Mouse (Mus musculus) MEL (cell line): ENCODE measurements at regions not wholly inside any gene's neighbourhood (a gene's known extent, or its start where the extent isn't known, plus 50 kb on each side); places are given as distances from the start of the nearest gene placed in this dataset.

Experiments
- DNase-seq: peaks from one replicate; pipeline ENCODE4 v3.0.0; 2011; ENCODE audit warnings: low read depth, low spot score
- H3K27ac ChIP-seq: 2 replicates; pipeline ENCODE4 v1.5.1; 2012; ENCODE audit warnings: low read depth, mild to moderate bottlenecking, control low read depth, low read length, moderate library complexity; ENCODE audit not compliant: control insufficient read depth
- H3K27me3 ChIP-seq, 2 experiments: fragments of 150-350 bp in 1 of 2; sonication (generic) in 1 of 2; 2 replicates each; pipeline ENCODE4 v1.6.1; 2012; ENCODE audit warnings: low read length in 2 of 2, mild to moderate bottlenecking in 2 of 2, improper control_type of control experiment in 1 of 2, moderate library complexity in 1 of 2; ENCODE audit not compliant: insufficient read depth in 2 of 2, control insufficient read depth in 1 of 2
- H3K36me3 ChIP-seq, 2 experiments: 2 replicates each; pipeline ENCODE4 v1.6.1; 2012 to 2014; ENCODE audit warnings: low read length in 2 of 2, improper control_type of control experiment in 1 of 2, inconsistent platforms in 1 of 2, mild to moderate bottlenecking in 1 of 2; ENCODE audit not compliant: insufficient read depth in 2 of 2, control insufficient read depth in 1 of 2
- H3K4me1 ChIP-seq, 2 experiments: fragments of 150-350 bp in 1 of 2; sonication (generic) in 1 of 2; 2 replicates each; pipeline ENCODE4 v1.6.1; 2012; ENCODE audit warnings: low read length in 2 of 2, improper control_type of control experiment in 1 of 2, mild to moderate bottlenecking in 1 of 2; ENCODE audit not compliant: insufficient read depth in 2 of 2, control insufficient read depth in 1 of 2
- H3K4me3 ChIP-seq, 2 experiments: fragments of 150-350 bp in 1 of 2; sonication (generic) in 1 of 2; 2 replicates each; pipeline ENCODE4 v1.5.1; 2012; ENCODE audit warnings: low read depth in 2 of 2, low read length in 2 of 2, mild to moderate bottlenecking in 2 of 2, moderate library complexity in 2 of 2, control low read depth in 1 of 2, improper control_type of control experiment in 1 of 2; ENCODE audit not compliant: control insufficient read depth in 1 of 2, insufficient read depth in 1 of 2
- H3K79me2 ChIP-seq: 2 replicates; pipeline ENCODE4 v1.6.1; 2012; ENCODE audit warnings: mild to moderate bottlenecking, low read length, moderate library complexity; ENCODE audit not compliant: control insufficient read depth, poor library complexity, insufficient read depth
- H3K9ac ChIP-seq: 2 replicates; pipeline ENCODE4 v1.6.1; 2012; ENCODE audit warnings: low read depth, mild to moderate bottlenecking, control low read depth, low read length, moderate library complexity; ENCODE audit not compliant: control insufficient read depth, poor library complexity, severe bottlenecking
- H3K9me3 ChIP-seq: fragments of 150-350 bp; sonication (generic); replicated peaks from 2 replicates; pipeline ENCODE4 v1.6.1; 2012; ENCODE audit warnings: mild to moderate bottlenecking, low read length, improper control_type of control experiment, moderate library complexity; ENCODE audit not compliant: insufficient read depth
- CHD2 ChIP-seq: IDR thresholded peaks from 2 replicates; pipeline ENCODE4 v1.6.1; 2011; ENCODE audit warnings: low read length, improper control_type of control experiment
- CTCF ChIP-seq, 3 experiments: IDR thresholded peaks in 2 of 3; conservative IDR thresholded peaks in 1 of 3; 2 replicates each; pipeline ENCODE4 v1.5.1; 2011 to 2012; ENCODE audit warnings: low read length in 3 of 3, low read depth in 2 of 3, mild to moderate bottlenecking in 2 of 3, improper control_type of control experiment in 1 of 3, inconsistent platforms in 1 of 3, mixed read lengths in 1 of 3, moderate library complexity in 1 of 3; ENCODE audit not compliant: control insufficient read depth in 1 of 3, insufficient read depth in 1 of 3, poor library complexity in 1 of 3, severe bottlenecking in 1 of 3
- E2F4 ChIP-seq: IDR thresholded peaks from 2 replicates; pipeline ENCODE4 v1.6.1; 2011; ENCODE audit warnings: low read depth, low read length, improper control_type of control experiment, borderline replicate concordance
- ELF1 ChIP-seq: IDR thresholded peaks from 2 replicates; pipeline ENCODE4 v1.6.1; 2014; ENCODE audit warnings: low read depth, mild to moderate bottlenecking, inconsistent platforms, low read length, improper control_type of control experiment, moderate library complexity
- ETS1 ChIP-seq: IDR thresholded peaks from 2 replicates; pipeline ENCODE4 v1.6.1; 2012; ENCODE audit warnings: low read depth, mild to moderate bottlenecking, inconsistent platforms, low read length, improper control_type of control experiment, moderate library complexity
- GABPA ChIP-seq: IDR thresholded peaks from 2 replicates; pipeline ENCODE4 v1.6.1; 2012; ENCODE audit warnings: low read depth, mild to moderate bottlenecking, inconsistent platforms, low read length, improper control_type of control experiment, moderate library complexity
- MAFK ChIP-seq: IDR thresholded peaks from 2 replicates; pipeline ENCODE4 v1.6.1; 2011; ENCODE audit warnings: low read depth, mild to moderate bottlenecking, low read length, improper control_type of control experiment, borderline replicate concordance
- MAZ ChIP-seq: IDR thresholded peaks from 2 replicates; pipeline ENCODE4 v1.6.1; 2012; ENCODE audit warnings: low read depth, mild to moderate bottlenecking, inconsistent platforms, low read length, improper control_type of control experiment
- MEF2A ChIP-seq: IDR thresholded peaks from 2 replicates; pipeline ENCODE4 v1.6.1; 2014; ENCODE audit warnings: low read depth, mild to moderate bottlenecking, inconsistent platforms, low read length, improper control_type of control experiment; ENCODE audit not compliant: poor library complexity, insufficient replicate concordance, severe bottlenecking; ENCODE audit errors: extremely low read depth
- MYC ChIP-seq: IDR thresholded peaks from 2 replicates; pipeline ENCODE4 v1.6.1; 2011; ENCODE audit warnings: low read depth, mild to moderate bottlenecking, low read length, improper control_type of control experiment, moderate library complexity
- NRF1 ChIP-seq: IDR thresholded peaks from 2 replicates; pipeline ENCODE4 v1.6.1; 2014; ENCODE audit warnings: low read depth, mild to moderate bottlenecking, inconsistent platforms, low read length, improper control_type of control experiment, moderate library complexity; ENCODE audit not compliant: poor library complexity, insufficient read depth, severe bottlenecking
- POLR2AphosphoS2 ChIP-seq: IDR thresholded peaks from 2 replicates; pipeline ENCODE4 v1.6.1; 2011; ENCODE audit warnings: low read length, improper control_type of control experiment
- RCOR1 ChIP-seq: IDR thresholded peaks from 2 replicates; pipeline ENCODE4 v1.6.1; 2012; ENCODE audit warnings: low read depth, mild to moderate bottlenecking, inconsistent platforms, low read length, improper control_type of control experiment
- USF2 ChIP-seq, 2 experiments: IDR thresholded peaks; 2 replicates each; pipeline ENCODE4 v1.6.1; 2011 to 2012; ENCODE audit warnings: improper control_type of control experiment in 2 of 2, low read length in 2 of 2, borderline replicate concordance in 1 of 2, inconsistent platforms in 1 of 2, low read depth in 1 of 2, mild to moderate bottlenecking in 1 of 2; ENCODE audit not compliant: insufficient read depth in 1 of 2
- ZC3H11A ChIP-seq: IDR thresholded peaks from 2 replicates; pipeline ENCODE4 v1.6.1; 2012; ENCODE audit warnings: low read depth, mild to moderate bottlenecking, inconsistent platforms, low read length, improper control_type of control experiment
- ZMIZ1 ChIP-seq: IDR thresholded peaks from 2 replicates; pipeline ENCODE4 v1.6.1; 2012; ENCODE audit warnings: low read depth, mild to moderate bottlenecking, inconsistent platforms, low read length, improper control_type of control experiment, moderate library complexity
- ZNF384 ChIP-seq: IDR thresholded peaks from 2 replicates; pipeline ENCODE4 v1.6.1; 2012; ENCODE audit warnings: low read depth, mild to moderate bottlenecking, inconsistent platforms, low read length, improper control_type of control experiment

GRCm38 (mm10) chr1:119335171-119335570, 86.9 kb downstream of the Inhbb start:
- no peak overlapping the region for H3K9ac ChIP-seq
- H3K36me3 ChIP-seq: no peaks in the 10 kb centered on the region
- H3K4me3 ChIP-seq: no peak overlapping the region
- H3K27ac ChIP-seq: no peak overlapping the region
- no peak for TF ChIP-seq GABPA
- TF ChIP-seq ZMIZ1: no peak
- TF ChIP-seq CTCF (IDR thresholded peaks at IDR 0.05 in 2 of 3, conservative IDR thresholded peaks at IDR 0.05 in 1 of 3; ENCODE audit: control insufficient read depth in 1 of 3, insufficient read depth in 1 of 3, low read depth in 2 of 3, low read length in 3 of 3, poor library complexity in 1 of 3, severe bottlenecking in 1 of 3): no peak
- no peak for TF ChIP-seq NRF1
- TF ChIP-seq ZC3H11A: no peak
- TF ChIP-seq MYC: no peak
- TF ChIP-seq RCOR1: no peak
- no peak for TF ChIP-seq USF2 (IDR thresholded peaks at IDR 0.05; ENCODE audit: borderline replicate concordance in 1 of 2, insufficient read depth in 1 of 2, low read depth in 1 of 2, low read length in 2 of 2)
- no peak for TF ChIP-seq POLR2AphosphoS2
- no peak for TF ChIP-seq ETS1
- no peak for TF ChIP-seq MEF2A
- TF ChIP-seq ELF1: no peak
- no peak for TF ChIP-seq ZNF384
- TF ChIP-seq CHD2: no peak
- no peak for TF ChIP-seq MAFK
- DNase-seq: no peak
- H3K79me2 ChIP-seq: no peaks in the 10 kb centered on the region
- no peaks in the 10 kb centered on the region for H3K4me1 ChIP-seq
- H3K9me3 ChIP-seq: no peaks in the 10 kb centered on the region
- H3K27me3 ChIP-seq: no peaks in the 10 kb centered on the region

GRCm38 (mm10) chr1:119330751-119331326, 91.2 kb downstream of the Inhbb start:
- Histone ChIP-seq H3K27ac (no peak overlapping the region), H3K4me3 (no peak overlapping the region), H3K9me3 (no peaks in the 10 kb centered on the region), H3K36me3 (no peaks in the 10 kb centered on the region), H3K9ac (no peak overlapping the region), H3K27me3 (no peaks in the 10 kb centered on the region), H3K4me1 (no peaks in the 10 kb centered on the region), H3K79me2 (no peaks in the 10 kb centered on the region)
- no peak for DNase-seq
- TF ChIP-seq E2F4: no peak
- TF ChIP-seq ZC3H11A: no peak
- TF ChIP-seq USF2 (IDR thresholded peaks at IDR 0.05; ENCODE audit: borderline replicate concordance in 1 of 2, insufficient read depth in 1 of 2, low read depth in 1 of 2, low read length in 2 of 2): no peak
- no peak for TF ChIP-seq MAZ
